Mouse (Mus musculus) heart, embryonic 12.5 days (tissue): ENCODE measurements at regions not wholly inside any gene's neighbourhood (a gene's known extent, or its start where the extent isn't known, plus 50 kb on each side); places are given as distances from the start of the nearest gene placed in this dataset.
A peak's percentile ranks its signal among the peaks of the same experiment; 100 is the strongest.

ENCODE experiments used
- ATAC-seq: fragments of 200-750 bp; cut with Nextera tagmentation; 2 replicates; pipeline ENCODE4 v1.8.0; 2017; ENCODE audit warnings: moderate TSS enrichment, moderate library complexity; ENCODE audit not compliant: insufficient number of reproducible peaks, low FRiP score
- H3K27ac ChIP-seq: fragments of 300-500 bp; sonication (generic); 2 replicates; pipeline ENCODE4 v1.5.1; 2016; ENCODE audit warnings: mild to moderate bottlenecking, moderate library complexity; ENCODE audit not compliant: poor library complexity, severe bottlenecking
- H3K27me3 ChIP-seq: fragments of 300-500 bp; sonication (generic); replicated peaks from 2 replicates; pipeline ENCODE4 v1.6.1; 2016; ENCODE audit warnings: mild to moderate bottlenecking, moderate library complexity
- H3K36me3 ChIP-seq: fragments of 300-500 bp; sonication (generic); 2 replicates; pipeline ENCODE4 v1.6.1; 2016; ENCODE audit warnings: mild to moderate bottlenecking, moderate library complexity
- H3K4me1 ChIP-seq: fragments of 300-500 bp; sonication (generic); replicated peaks from 2 replicates; pipeline ENCODE4 v1.6.1; 2016; ENCODE audit warnings: mild to moderate bottlenecking
- H3K4me2 ChIP-seq: fragments of 300-500 bp; sonication (generic); 2 replicates; pipeline ENCODE4 v1.6.1; 2016; ENCODE audit warnings: mild to moderate bottlenecking, moderate library complexity
- H3K4me3 ChIP-seq: fragments of 300-500 bp; sonication (generic); 2 replicates; pipeline ENCODE4 v1.5.1; 2016; ENCODE audit warnings: mild to moderate bottlenecking
- H3K9ac ChIP-seq: fragments of 300-500 bp; sonication (generic); 2 replicates; pipeline ENCODE4 v1.6.1; 2016; ENCODE audit warnings: mild to moderate bottlenecking, moderate library complexity
- H3K9me3 ChIP-seq: fragments of 300-500 bp; sonication (generic); replicated peaks from 2 replicates; pipeline ENCODE4 v1.6.1; 2016; ENCODE audit warnings: mild to moderate bottlenecking, moderate library complexity
- WGBS: fragments of 180-500 bp; shearing (Covaris S2); methylation state at CpG from one replicate; pipeline ENCODE4 v1.1.7; 2016; 5-methylcytosine and 5-hydroxymethylcytosine counted together

DNA sequence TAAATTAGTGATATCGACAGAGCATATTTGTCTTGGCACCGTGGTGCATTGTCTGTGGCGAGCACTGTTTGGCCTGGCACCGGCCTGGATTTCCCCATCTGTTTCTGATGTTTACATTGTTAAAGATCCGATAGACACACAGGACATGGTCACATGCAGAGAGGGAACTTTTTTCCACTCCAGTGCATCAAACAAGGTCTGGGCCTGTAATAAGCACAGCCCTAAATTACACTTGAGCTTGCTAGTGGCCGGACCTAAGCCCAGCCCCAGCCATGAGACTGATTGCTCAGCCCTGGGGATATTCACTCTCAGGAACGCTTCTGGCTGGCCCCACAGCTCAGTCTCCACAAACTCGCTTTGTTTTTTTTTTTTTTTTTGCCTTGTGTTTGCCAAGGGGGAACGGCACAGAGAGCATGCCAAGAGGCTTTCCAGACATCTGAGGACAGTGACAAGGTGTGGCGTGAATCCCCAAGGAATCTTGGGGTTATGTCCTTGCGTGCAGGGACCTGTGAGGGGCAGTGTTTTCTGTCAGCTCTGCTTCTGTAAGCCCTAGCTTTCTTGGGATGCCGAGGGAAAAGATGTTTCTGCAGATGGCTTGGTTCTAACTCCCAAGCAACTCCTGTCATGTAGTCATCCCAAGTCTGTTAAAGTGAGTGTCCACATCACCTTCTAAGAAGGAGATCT is 147.3 kb downstream of the Slc4a3 start:
- H3K9me3 ChIP-seq: no peaks in the 10 kb centered on the region
- H3K9ac ChIP-seq: no peak overlapping the region
- no peak overlapping the region for H3K27ac ChIP-seq
- peak; percentile 69 for ATAC-seq
- H3K4me1 ChIP-seq: peaks cover 8% of the 10 kb centered on the region; the same call in 1 of the 2 replicates
- H3K4me2 ChIP-seq: no peak overlapping the region
- no peaks in the 10 kb centered on the region for H3K27me3 ChIP-seq
- H3K4me3 ChIP-seq: no peak overlapping the region
- WGBS: 43% methylated on average over 12 of the region's 12 CpGs
- H3K36me3 ChIP-seq: no peaks in the 10 kb centered on the region

DNA sequence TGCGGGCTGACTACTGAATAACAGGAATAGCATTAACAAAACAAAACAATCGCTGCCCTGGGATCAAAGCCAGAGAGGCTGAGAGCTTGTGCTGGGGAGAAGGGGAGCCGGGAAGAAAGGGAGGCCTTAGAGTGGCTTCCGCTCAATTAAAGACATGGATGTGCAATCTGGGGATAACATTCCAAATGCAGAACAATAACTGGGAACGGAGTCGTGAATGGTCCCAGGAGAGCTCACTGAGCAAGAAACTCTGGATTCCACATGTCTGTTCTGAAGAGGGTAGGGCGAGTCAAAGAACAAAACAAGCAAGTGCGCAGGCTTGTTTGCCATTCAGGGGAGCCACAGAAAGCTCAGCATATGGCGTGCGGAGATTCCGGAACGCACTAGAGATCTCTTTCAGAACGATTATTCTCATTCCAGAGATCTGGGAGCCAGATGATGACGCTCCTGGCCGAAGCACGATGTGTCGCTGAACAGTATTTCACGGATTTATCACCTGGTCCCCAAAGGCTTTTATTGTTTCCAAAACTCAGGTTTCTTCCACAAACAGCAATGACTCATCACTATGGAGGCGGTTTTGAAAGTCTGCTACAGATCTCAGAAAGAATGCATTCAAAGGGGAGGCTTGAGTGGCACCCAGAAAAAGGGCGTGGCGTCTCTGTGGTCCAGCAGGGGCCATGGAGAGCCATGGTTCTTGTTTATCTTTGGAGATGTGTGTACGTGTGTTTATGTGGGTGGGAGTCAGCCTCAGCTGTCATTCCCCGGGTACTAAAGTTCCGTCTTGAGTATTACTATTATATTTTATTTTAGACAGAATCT is 159.0 kb downstream of the Slc4a3 start:
- Histone ChIP-seq H3K27me3 (no peaks in the 10 kb centered on the region), H3K4me2 (no peak overlapping the region), H3K36me3 (no peaks in the 10 kb centered on the region), H3K4me1 (no peaks in the 10 kb centered on the region), H3K4me3 (no peak overlapping the region), H3K9me3 (no peaks in the 10 kb centered on the region), H3K9ac (no peak overlapping the region), H3K27ac (no peak overlapping the region)
- 58% methylated on average over 24 of the region's 24 CpGs for WGBS
- no peak for ATAC-seq

DNA sequence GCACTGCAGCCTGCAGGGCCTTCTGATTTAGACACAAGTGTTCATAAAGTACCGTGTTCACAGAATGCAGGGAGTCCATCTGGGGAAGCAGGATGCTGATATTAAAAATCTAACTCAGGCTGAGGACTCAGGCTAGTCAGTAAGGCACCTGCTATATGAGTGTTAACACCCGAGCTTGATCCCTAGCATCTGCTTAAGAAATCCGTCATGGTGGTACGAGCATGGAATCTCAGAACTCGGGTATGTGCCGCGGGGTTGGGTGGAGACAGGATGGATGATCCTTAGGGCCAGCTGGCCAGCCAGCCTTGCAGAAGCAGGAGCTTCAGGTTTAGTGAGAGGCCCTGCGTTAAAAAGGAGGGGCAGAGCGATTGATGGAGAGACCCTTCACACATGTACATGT is 160.1 kb downstream of the Slc4a3 start:
- H3K27ac ChIP-seq: no peak overlapping the region
- no peaks in the 10 kb centered on the region for H3K36me3 ChIP-seq
- H3K4me3 ChIP-seq: no peak overlapping the region
- ATAC-seq: no peak
- no peak overlapping the region for H3K4me2 ChIP-seq
- H3K9me3 ChIP-seq: no peaks in the 10 kb centered on the region
- no peak overlapping the region for H3K9ac ChIP-seq
- no peaks in the 10 kb centered on the region for H3K27me3 ChIP-seq
- no peaks in the 10 kb centered on the region for H3K4me1 ChIP-seq
- WGBS: 73% methylated on average over 9 of the region's 9 CpGs

DNA sequence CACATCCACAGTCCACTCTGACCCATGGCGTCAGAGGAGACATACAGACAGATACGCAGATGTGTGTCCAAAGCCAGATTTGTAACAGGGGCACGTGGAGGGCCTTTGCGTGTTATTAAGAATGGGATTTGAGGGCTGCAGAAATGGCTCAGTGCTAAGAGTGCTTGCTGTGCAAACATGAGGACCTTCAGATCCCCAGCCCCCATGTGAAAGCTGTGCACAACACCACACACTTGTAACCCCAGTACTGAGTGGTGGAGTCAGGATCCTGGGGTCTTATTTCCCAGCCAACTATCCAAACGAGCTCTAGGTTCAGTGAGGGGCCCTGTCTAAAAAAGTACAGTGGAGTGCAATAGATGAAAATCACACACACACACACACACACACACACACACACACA is 177.4 kb downstream of the Slc4a3 start:
- no peaks in the 10 kb centered on the region; the same call in 1 of the 2 replicates for H3K9me3 ChIP-seq
- no peak overlapping the region for H3K4me3 ChIP-seq
- H3K9ac ChIP-seq: no peak overlapping the region
- H3K36me3 ChIP-seq: no peaks in the 10 kb centered on the region
- 80% methylated on average over 5 of the region's 5 CpGs for WGBS
- H3K4me2 ChIP-seq: no peak overlapping the region
- H3K4me1 ChIP-seq: no peaks in the 10 kb centered on the region
- no peaks in the 10 kb centered on the region for H3K27me3 ChIP-seq
- no peak overlapping the region for H3K27ac ChIP-seq
- no peak for ATAC-seq

DNA sequence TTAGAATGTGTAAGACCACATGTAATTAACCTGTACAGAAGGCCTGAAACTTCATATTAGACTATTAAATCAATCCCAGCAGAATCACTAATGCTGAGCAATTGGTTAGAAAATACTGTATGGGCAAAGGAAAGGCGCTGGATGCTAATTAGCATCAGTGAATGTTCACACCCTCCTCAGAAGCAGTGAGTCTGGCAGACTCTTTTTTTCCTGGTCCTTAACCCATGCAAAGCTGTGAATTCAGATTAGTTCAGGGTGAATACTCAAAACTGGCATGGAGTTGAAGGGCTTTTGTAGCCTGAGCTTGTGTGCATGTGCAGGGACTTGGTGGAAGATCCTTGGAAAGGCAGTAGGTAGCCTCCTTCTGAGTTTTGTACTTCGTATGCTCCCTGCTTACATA is 179.3 kb downstream of the Slc4a3 start:
- Histone ChIP-seq H3K27ac (no peak overlapping the region), H3K4me2 (no peak overlapping the region), H3K36me3 (no peaks in the 10 kb centered on the region), H3K27me3 (no peaks in the 10 kb centered on the region), H3K4me3 (no peak overlapping the region), H3K9ac (no peak overlapping the region), H3K4me1 (no peaks in the 10 kb centered on the region), H3K9me3 (no peaks in the 10 kb centered on the region; the same call in 1 of the 2 replicates)
- no peak for ATAC-seq
- 71% methylated on average over 2 of the region's 2 CpGs for WGBS

DNA sequence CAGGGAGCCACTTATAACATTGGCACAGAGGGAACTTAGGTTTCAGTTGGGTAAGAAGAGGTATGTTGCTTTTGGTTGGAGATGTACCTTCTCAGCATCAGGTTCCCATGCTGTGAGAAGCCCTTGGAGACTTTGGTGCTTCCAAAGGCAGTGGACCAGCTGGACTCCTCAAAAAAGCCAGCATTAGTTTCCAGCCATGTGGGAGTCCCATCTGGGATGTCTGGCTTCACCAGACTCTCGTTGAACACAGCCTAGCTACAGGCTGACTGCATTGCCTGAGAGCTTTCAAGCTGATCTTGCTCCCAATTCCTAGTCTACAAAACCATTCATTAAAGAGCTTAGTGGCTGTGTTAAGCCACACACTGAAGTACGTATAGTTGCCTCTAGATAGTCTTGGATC is 182.8 kb downstream of the Slc4a3 start:
- WGBS: 72% methylated on average over 2 of the region's 2 CpGs
- no peak overlapping the region for H3K4me2 ChIP-seq

DNA sequence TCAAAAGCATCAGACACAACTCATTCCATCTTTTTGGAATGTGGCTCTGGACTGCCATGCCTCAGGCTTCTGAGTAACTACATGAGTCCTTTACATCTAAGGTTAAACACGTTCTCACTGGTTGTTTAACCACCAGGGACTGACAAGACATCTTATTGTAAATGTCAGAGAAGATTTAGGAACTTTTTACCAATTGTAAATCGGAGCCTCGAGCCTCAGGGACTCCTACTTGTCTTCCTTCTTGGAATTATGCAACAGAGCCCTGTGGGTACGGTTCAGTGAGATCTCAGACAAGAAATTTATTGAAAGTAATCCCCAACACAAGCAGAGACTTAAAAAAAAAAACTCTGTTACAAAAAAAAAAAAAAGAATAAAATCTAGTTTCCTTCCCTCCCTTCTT is 187.7 kb downstream of the Slc4a3 start:
- ATAC-seq: no peak
- Histone ChIP-seq H3K27me3 (no peaks in the 10 kb centered on the region), H3K9ac (no peak overlapping the region), H3K9me3 (no peaks in the 10 kb centered on the region), H3K4me1 (peaks cover 16% of the 10 kb centered on the region), H3K36me3 (no peaks in the 10 kb centered on the region), H3K27ac (no peak overlapping the region), H3K4me2 (no peak overlapping the region), H3K4me3 (no peak overlapping the region)
- 55% methylated on average over 4 of the region's 4 CpGs for WGBS

More for the DNA sequence above, 182.8 kb downstream of the Slc4a3 start:
- Histone ChIP-seq H3K9me3 (no peaks in the 10 kb centered on the region; the same call in 1 of the 2 replicates), H3K27me3 (no peaks in the 10 kb centered on the region), H3K4me1 (peaks cover 16% of the 10 kb centered on the region), H3K27ac (no peak overlapping the region), H3K9ac (no peak overlapping the region), H3K4me3 (no peak overlapping the region), H3K36me3 (no peaks in the 10 kb centered on the region)
- ATAC-seq: no peak

DNA sequence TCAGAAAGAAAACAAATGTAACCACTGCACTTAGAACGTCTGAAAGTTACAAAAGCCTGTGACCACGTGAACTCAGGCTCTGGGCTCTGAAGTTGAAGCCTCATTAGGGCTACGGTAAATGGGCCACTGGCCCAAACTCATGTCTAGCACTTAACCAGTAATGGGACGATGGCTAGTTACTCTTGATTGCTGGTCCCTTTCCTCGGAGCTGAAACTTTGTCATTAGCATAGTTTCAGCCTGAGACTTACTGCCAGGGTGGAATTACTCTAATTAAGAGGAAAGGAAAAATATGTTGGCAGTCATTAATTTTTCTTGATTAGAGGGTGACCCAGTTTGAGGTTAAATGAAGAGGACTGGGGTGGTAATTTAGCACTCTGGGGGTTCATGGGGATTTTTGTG is 192.6 kb downstream of the Slc4a3 start:
- H3K9me3 ChIP-seq: no peaks in the 10 kb centered on the region
- no peaks in the 10 kb centered on the region for H3K4me1 ChIP-seq
- no peak for ATAC-seq
- H3K27me3 ChIP-seq: no peaks in the 10 kb centered on the region
- no peaks in the 10 kb centered on the region for H3K36me3 ChIP-seq
- WGBS: 66% methylated on average over 5 of the region's 5 CpGs
- no peak overlapping the region for H3K27ac ChIP-seq
- no peak overlapping the region for H3K4me3 ChIP-seq
- H3K9ac ChIP-seq: no peak overlapping the region
- no peak overlapping the region for H3K4me2 ChIP-seq

DNA sequence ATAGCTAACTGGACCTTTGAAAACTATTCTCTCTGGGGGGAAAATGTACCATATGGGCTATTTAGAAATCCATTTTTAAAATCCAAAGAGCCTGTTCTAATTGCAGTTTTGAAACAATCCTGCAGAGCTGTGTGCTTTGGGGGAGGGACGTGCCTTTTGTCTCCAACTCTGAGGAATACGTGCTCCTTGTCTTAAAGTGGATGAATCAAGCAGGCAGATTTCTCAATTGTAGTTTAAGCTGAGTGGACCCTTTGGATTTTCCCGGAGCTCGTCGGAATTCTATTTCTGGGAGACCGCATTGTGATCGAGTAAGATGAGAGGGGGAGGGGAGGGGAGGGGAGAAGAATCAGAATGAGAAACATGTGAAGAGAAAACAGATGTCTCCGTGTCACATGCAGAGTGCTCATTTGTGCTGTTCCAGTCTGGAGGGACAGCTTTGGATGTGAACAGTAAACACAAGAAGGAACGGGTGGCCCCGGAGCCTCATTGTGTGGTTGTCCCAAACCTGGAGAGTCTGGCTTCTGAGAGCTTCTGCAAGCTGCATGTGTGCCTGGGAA is 203.7 kb downstream of the Slc4a3 start:
- 0 out of 2 replicates have a peak, but pooled peaks cover 2% of the 10 kb centered on the region for H3K4me1 ChIP-seq
- no peaks in the 10 kb centered on the region for H3K36me3 ChIP-seq
- 61% methylated on average over 10 of the region's 10 CpGs for WGBS
- 0 out of 2 replicates have a peak, but pooled peaks cover 3% of the 10 kb centered on the region for H3K9me3 ChIP-seq
- no peak overlapping the region for H3K4me3 ChIP-seq
- H3K4me2 ChIP-seq: 0 out of 2 replicates have a peak overlapping the region, but pooled peaks have one; percentile 5
- no peak for ATAC-seq
- H3K27ac ChIP-seq: no peak overlapping the region
- no peak overlapping the region for H3K9ac ChIP-seq
- no peaks in the 10 kb centered on the region for H3K27me3 ChIP-seq

DNA sequence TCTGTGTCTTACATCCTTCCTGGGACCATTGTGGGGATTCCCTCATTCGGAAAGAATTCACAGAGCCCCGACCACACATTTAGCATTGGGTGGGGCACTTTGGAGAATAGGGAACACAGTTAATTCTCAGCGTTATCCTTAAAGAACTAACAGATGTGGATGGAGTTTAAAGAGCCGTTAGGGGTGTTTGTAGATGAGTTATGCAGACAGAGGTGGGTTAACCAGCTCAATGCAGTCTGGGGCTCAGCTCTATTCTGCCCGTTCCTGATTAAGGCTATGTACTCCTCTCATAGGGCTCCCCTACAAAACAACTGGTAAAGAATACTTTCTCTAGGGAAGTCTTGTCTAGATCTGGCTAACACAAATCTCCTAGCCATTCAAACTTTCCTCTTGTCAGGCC is 226.1 kb downstream of the Slc4a3 start:
- Histone ChIP-seq H3K36me3 (no peaks in the 10 kb centered on the region), H3K4me2 (no peak overlapping the region), H3K4me1 (no peaks in the 10 kb centered on the region), H3K9me3 (no peaks in the 10 kb centered on the region), H3K27ac (no peak overlapping the region), H3K4me3 (no peak overlapping the region), H3K27me3 (no peaks in the 10 kb centered on the region), H3K9ac (no peak overlapping the region)
- no peak for ATAC-seq
- 50% methylated on average over 5 of the region's 5 CpGs for WGBS

DNA sequence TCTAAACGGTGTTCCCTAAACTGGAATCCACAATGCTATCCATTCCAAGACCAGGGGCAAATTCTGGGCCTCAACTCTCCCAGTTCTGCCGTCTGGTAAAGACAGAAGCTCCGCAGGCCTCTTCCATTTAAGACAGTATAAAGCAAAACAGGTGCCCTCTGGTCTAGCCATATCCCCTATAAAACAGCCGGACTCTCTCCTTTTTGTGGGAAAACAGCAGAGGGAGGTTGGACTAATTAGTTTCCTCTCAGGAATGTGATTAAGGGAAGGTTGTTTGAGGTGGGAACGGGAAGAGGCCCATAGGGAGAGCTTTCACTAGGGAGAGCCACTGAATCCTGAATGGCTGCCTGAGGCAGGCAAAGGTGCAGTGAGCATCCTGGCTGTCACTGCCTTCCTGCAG is 226.9 kb downstream of the Slc4a3 start:
- no peak for ATAC-seq
- H3K4me1 ChIP-seq: no peaks in the 10 kb centered on the region
- WGBS: 62% methylated on average over 5 of the region's 5 CpGs
- no peak overlapping the region for H3K9ac ChIP-seq
- H3K4me2 ChIP-seq: no peak overlapping the region
- no peak overlapping the region for H3K4me3 ChIP-seq
- no peaks in the 10 kb centered on the region for H3K9me3 ChIP-seq
- H3K27me3 ChIP-seq: no peaks in the 10 kb centered on the region
- H3K27ac ChIP-seq: no peak overlapping the region
- no peaks in the 10 kb centered on the region for H3K36me3 ChIP-seq
